Mouse (Mus musculus) MEL (cell line): ENCODE data around the gene 2300002M23Rik. TPM values are rescaled to one million over a fixed set of nuclear protein-coding genes. Genes with fewer than 3 reads are reported as not detected.
A peak's percentile ranks its signal among the peaks of the same experiment; 100 is the strongest.

Experiments
- DNase-seq: peaks from one replicate; pipeline ENCODE4 v3.0.0; 2011; ENCODE audit warnings: low read depth, low spot score
- H3K27ac ChIP-seq: 2 replicates; pipeline ENCODE4 v1.5.1; 2012; ENCODE audit warnings: low read depth, mild to moderate bottlenecking, control low read depth, low read length, moderate library complexity; ENCODE audit not compliant: control insufficient read depth
- H3K27me3 ChIP-seq, 2 experiments: fragments of 150-350 bp in 1 of 2; sonication (generic) in 1 of 2; 2 replicates each; pipeline ENCODE4 v1.6.1; 2012; ENCODE audit warnings: low read length in 2 of 2, mild to moderate bottlenecking in 2 of 2, improper control_type of control experiment in 1 of 2, moderate library complexity in 1 of 2; ENCODE audit not compliant: insufficient read depth in 2 of 2, control insufficient read depth in 1 of 2
- H3K36me3 ChIP-seq, 2 experiments: 2 replicates each; pipeline ENCODE4 v1.6.1; 2012 to 2014; ENCODE audit warnings: low read length in 2 of 2, improper control_type of control experiment in 1 of 2, inconsistent platforms in 1 of 2, mild to moderate bottlenecking in 1 of 2; ENCODE audit not compliant: insufficient read depth in 2 of 2, control insufficient read depth in 1 of 2
- H3K4me1 ChIP-seq, 2 experiments: fragments of 150-350 bp in 1 of 2; sonication (generic) in 1 of 2; 2 replicates each; pipeline ENCODE4 v1.6.1; 2012; ENCODE audit warnings: low read length in 2 of 2, improper control_type of control experiment in 1 of 2, mild to moderate bottlenecking in 1 of 2; ENCODE audit not compliant: insufficient read depth in 2 of 2, control insufficient read depth in 1 of 2
- H3K4me3 ChIP-seq, 2 experiments: fragments of 150-350 bp in 1 of 2; sonication (generic) in 1 of 2; 2 replicates each; pipeline ENCODE4 v1.5.1; 2012; ENCODE audit warnings: low read depth in 2 of 2, low read length in 2 of 2, mild to moderate bottlenecking in 2 of 2, moderate library complexity in 2 of 2, control low read depth in 1 of 2, improper control_type of control experiment in 1 of 2; ENCODE audit not compliant: control insufficient read depth in 1 of 2, insufficient read depth in 1 of 2
- H3K79me2 ChIP-seq: 2 replicates; pipeline ENCODE4 v1.6.1; 2012; ENCODE audit warnings: mild to moderate bottlenecking, low read length, moderate library complexity; ENCODE audit not compliant: control insufficient read depth, poor library complexity, insufficient read depth
- H3K9ac ChIP-seq: 2 replicates; pipeline ENCODE4 v1.6.1; 2012; ENCODE audit warnings: low read depth, mild to moderate bottlenecking, control low read depth, low read length, moderate library complexity; ENCODE audit not compliant: control insufficient read depth, poor library complexity, severe bottlenecking
- H3K9me3 ChIP-seq: fragments of 150-350 bp; sonication (generic); replicated peaks from 2 replicates; pipeline ENCODE4 v1.6.1; 2012; ENCODE audit warnings: mild to moderate bottlenecking, low read length, improper control_type of control experiment, moderate library complexity; ENCODE audit not compliant: insufficient read depth
- BHLHE40 ChIP-seq: IDR thresholded peaks from 2 replicates; pipeline ENCODE4 v1.6.1; 2012; ENCODE audit warnings: low read depth, mild to moderate bottlenecking, inconsistent platforms, low read length, improper control_type of control experiment, borderline replicate concordance
- CHD1 ChIP-seq: IDR thresholded peaks from 2 replicates; pipeline ENCODE4 v1.6.1; 2012; ENCODE audit warnings: low read depth, mild to moderate bottlenecking, inconsistent platforms, low read length, improper control_type of control experiment
- CTCF ChIP-seq, 3 experiments: IDR thresholded peaks in 2 of 3; conservative IDR thresholded peaks in 1 of 3; 2 replicates each; pipeline ENCODE4 v1.5.1; 2011 to 2012; ENCODE audit warnings: low read length in 3 of 3, low read depth in 2 of 3, mild to moderate bottlenecking in 2 of 3, improper control_type of control experiment in 1 of 3, inconsistent platforms in 1 of 3, mixed read lengths in 1 of 3, moderate library complexity in 1 of 3; ENCODE audit not compliant: control insufficient read depth in 1 of 3, insufficient read depth in 1 of 3, poor library complexity in 1 of 3, severe bottlenecking in 1 of 3
- E2F4 ChIP-seq: IDR thresholded peaks from 2 replicates; pipeline ENCODE4 v1.6.1; 2011; ENCODE audit warnings: low read depth, low read length, improper control_type of control experiment, borderline replicate concordance
- ETS1 ChIP-seq: IDR thresholded peaks from 2 replicates; pipeline ENCODE4 v1.6.1; 2012; ENCODE audit warnings: low read depth, mild to moderate bottlenecking, inconsistent platforms, low read length, improper control_type of control experiment, moderate library complexity
- GATA1 ChIP-seq: IDR thresholded peaks from 2 replicates; pipeline ENCODE4 v1.6.1; 2011; ENCODE audit warnings: low read depth, low read length, improper control_type of control experiment
- JUND ChIP-seq: IDR thresholded peaks from 2 replicates; pipeline ENCODE4 v1.6.1; 2011; ENCODE audit warnings: low read depth, mild to moderate bottlenecking, improper control_type of control experiment, low read length
- MYB ChIP-seq: IDR thresholded peaks from 2 replicates; pipeline ENCODE4 v1.6.1; 2011; ENCODE audit warnings: mild to moderate bottlenecking, low read depth, low read length, improper control_type of control experiment
- MYC ChIP-seq: IDR thresholded peaks from 2 replicates; pipeline ENCODE4 v1.6.1; 2011; ENCODE audit warnings: low read depth, mild to moderate bottlenecking, low read length, improper control_type of control experiment, moderate library complexity
- NRF1 ChIP-seq: IDR thresholded peaks from 2 replicates; pipeline ENCODE4 v1.6.1; 2014; ENCODE audit warnings: low read depth, mild to moderate bottlenecking, inconsistent platforms, low read length, improper control_type of control experiment, moderate library complexity; ENCODE audit not compliant: poor library complexity, insufficient read depth, severe bottlenecking
- RAD21 ChIP-seq: IDR thresholded peaks from 2 replicates; pipeline ENCODE4 v1.6.1; 2011; ENCODE audit warnings: mild to moderate bottlenecking, low read depth, low read length, improper control_type of control experiment
- SMC3 ChIP-seq: IDR thresholded peaks from 2 replicates; pipeline ENCODE4 v1.6.1; 2011; ENCODE audit warnings: low read depth, low read length, improper control_type of control experiment
- TAL1 ChIP-seq: IDR thresholded peaks from 2 replicates; pipeline ENCODE4 v1.6.1; 2012; ENCODE audit warnings: mild to moderate bottlenecking, inconsistent platforms, low read length, moderate library complexity, mixed read lengths
- UBTF ChIP-seq: IDR thresholded peaks from 2 replicates; pipeline ENCODE4 v1.6.1; 2012; ENCODE audit warnings: low read depth, mild to moderate bottlenecking, inconsistent platforms, low read length, improper control_type of control experiment, moderate library complexity, borderline replicate concordance; ENCODE audit not compliant: insufficient read depth
- USF1 ChIP-seq: IDR thresholded peaks from 2 replicates; pipeline ENCODE4 v1.6.1; 2014; ENCODE audit warnings: low read depth, mild to moderate bottlenecking, inconsistent platforms, low read length, improper control_type of control experiment, moderate library complexity
- ZNF384 ChIP-seq: IDR thresholded peaks from 2 replicates; pipeline ENCODE4 v1.6.1; 2012; ENCODE audit warnings: low read depth, mild to moderate bottlenecking, inconsistent platforms, low read length, improper control_type of control experiment
- polyA plus RNA-seq, 2 experiments: library from polyadenylated mRNA; stranded (reverse) in 1 of 2; unstranded in 1 of 2; fragments of >175 nt in 1 of 2; fragments of >200 nt in 1 of 2; gene quantifications; 2 replicates each; pipeline versions ENCODE4 v1.2.1 to v1.2.4; 2012; ENCODE audit warnings: low replicate concordance in 2 of 2, low read depth in 1 of 2; ENCODE audit not compliant: insufficient read length in 2 of 2, insufficient read depth in 1 of 2, missing spikeins in 1 of 2
- total RNA-seq: library from RNA; depleted of rRNA; stranded (reverse); fragments of 300-350 nt; gene quantifications from 2 replicates; pipeline ENCODE4 v1.2.3, GENCODE M21; 2012; rRNA removed

Gene 2300002M23Rik
- total and polyA plus RNA-seq, 3 experiments, result not detected

GRCm38 (mm10) chr17:35617127-35617526 is 49.9 kb downstream of the 2300002M23Rik start:
- Histone ChIP-seq H3K79me2 (no peaks in the 10 kb centered on the region), H3K4me3 (no peak overlapping the region), H3K9ac (no peak overlapping the region), H3K9me3 (no peaks in the 10 kb centered on the region), H3K27ac (no peak overlapping the region), H3K4me1 (0 out of 4 replicates have a peak, but pooled peaks cover 0 to 3% of the 10 kb centered on the region in 2 experiments), H3K36me3 (no peaks in the 10 kb centered on the region), H3K27me3 (no peaks in the 10 kb centered on the region; a peak in 1 of 4 replicates)
- DNase-seq, result peak; percentile 79
- TF ChIP-seq RAD21, result no peak
- no peak for TF ChIP-seq TAL1
- TF ChIP-seq SMC3, result no peak
- TF ChIP-seq MYC, result no peak
- no peak for TF ChIP-seq CHD1
- TF ChIP-seq MYB, result no peak
- TF ChIP-seq UBTF, result no peak
- no peak for TF ChIP-seq ZNF384
- no peak for TF ChIP-seq ETS1
- TF ChIP-seq NRF1, result no peak
- TF ChIP-seq GATA1, result no peak
- TF ChIP-seq BHLHE40, result no peak
- TF ChIP-seq USF1, result no peak
- no peak for TF ChIP-seq CTCF (IDR thresholded peaks at IDR 0.05 in 2 of 3, conservative IDR thresholded peaks at IDR 0.05 in 1 of 3; ENCODE audit: control insufficient read depth in 1 of 3, insufficient read depth in 1 of 3, low read depth in 2 of 3, low read length in 3 of 3, poor library complexity in 1 of 3, severe bottlenecking in 1 of 3)
- no peak for TF ChIP-seq JUND
- no peak for TF ChIP-seq E2F4

Other genes with a start within 250 kb of the 2300002M23Rik start
- gene H2-Q1, start 247.0 kb upstream of the 2300002M23Rik start, total RNA-seq, result 1.7 TPM in 2 replicates
- under 1 TPM in 1 of 2 experiments, not detected in 1; 0.52 TPM for gene H2-Q1, start 247.0 kb upstream of the 2300002M23Rik start, polyA plus RNA-seq
- 0.19 and 0.23 TPM in 2 replicates for gene H2-Q2, start 225.2 kb upstream of the 2300002M23Rik start, total RNA-seq
- gene H2-Q2, start 225.2 kb upstream of the 2300002M23Rik start, polyA plus RNA-seq, result 1 to 10 TPM in 1 of 2 experiments, not detected in 1; 4.1 TPM
- 8.9 and 9.1 TPM in 2 replicates for gene H2-Q4, start 187.8 kb upstream of the 2300002M23Rik start, total RNA-seq
- 10 to 100 TPM in 1 of 2 experiments, not detected in 1; 25.5 TPM for gene H2-Q4, start 187.8 kb upstream of the 2300002M23Rik start, polyA plus RNA-seq
- gene H2-Q6, start 142.6 kb upstream of the 2300002M23Rik start, total RNA-seq, result 1.4 and 1.8 TPM in 2 replicates
- 10 to 100 TPM in 1 of 2 experiments, not detected in 1; 11.7 TPM for gene H2-Q6, start 142.6 kb upstream of the 2300002M23Rik start, polyA plus RNA-seq
- 0.23 TPM in 1 of 2 replicates, not detected in the other for gene H2-Q7, start 128.3 kb upstream of the 2300002M23Rik start, total RNA-seq
- gene H2-Q7, start 128.3 kb upstream of the 2300002M23Rik start, polyA plus RNA-seq, result 1 to 10 TPM in 1 of 2 experiments, not detected in 1; 4.0 TPM
- 0.13 and 0.15 TPM in 2 replicates for gene H2-Q10, start 97.4 kb upstream of the 2300002M23Rik start, total RNA-seq
- 1 to 10 TPM in 1 of 2 experiments, not detected in 1; 8.9 TPM for gene H2-Q10, start 97.4 kb upstream of the 2300002M23Rik start, polyA plus RNA-seq
- not detected in 2 replicates for gene Pou5f1, start 61.4 kb upstream of the 2300002M23Rik start, total RNA-seq
- not detected for gene Pou5f1, start 61.4 kb upstream of the 2300002M23Rik start, polyA plus RNA-seq
- 16.6 and 20.3 TPM in 2 replicates for gene Tcf19, start 50.6 kb upstream of the 2300002M23Rik start, total RNA-seq
- 10 to 100 TPM in 1 of 2 experiments, not detected in 1; 25.7 TPM for gene Tcf19, start 50.6 kb upstream of the 2300002M23Rik start, polyA plus RNA-seq
- gene Cchcr1, start 50.4 kb upstream of the 2300002M23Rik start, total RNA-seq, result 11.6 and 14.3 TPM in 2 replicates
- 10 to 100 TPM in 1 of 2 experiments, not detected in 1; 21.7 TPM for gene Cchcr1, start 50.4 kb upstream of the 2300002M23Rik start, polyA plus RNA-seq
- gene Psors1c2, start 34.2 kb upstream of the 2300002M23Rik start, total RNA-seq, result 0.20 and 0.27 TPM in 2 replicates
- gene Psors1c2, start 34.2 kb upstream of the 2300002M23Rik start, polyA plus RNA-seq, result 1 to 10 TPM in 1 of 2 experiments, not detected in 1; 1.3 TPM
- 0.08 and 0.23 TPM in 2 replicates for gene Cdsn, start 15.3 kb upstream of the 2300002M23Rik start, total RNA-seq
- gene Cdsn, start 15.3 kb upstream of the 2300002M23Rik start, polyA plus RNA-seq, result under 1 TPM in 1 of 2 experiments, not detected in 1; 0.79 TPM
- gene Sfta2, start 34.1 kb downstream of the 2300002M23Rik start, total RNA-seq, result not detected in 2 replicates
- not detected for gene Sfta2, start 34.1 kb downstream of the 2300002M23Rik start, polyA plus RNA-seq
- not detected in 2 replicates for gene Gm9573, start 59.2 kb downstream of the 2300002M23Rik start, total RNA-seq
- not detected for gene Gm9573, start 59.2 kb downstream of the 2300002M23Rik start, polyA plus RNA-seq
- 0.04 and 0.13 TPM in 2 replicates for gene Mucl3, start 76.2 kb downstream of the 2300002M23Rik start, total RNA-seq
- gene Mucl3, start 76.2 kb downstream of the 2300002M23Rik start, polyA plus RNA-seq, result under 1 TPM in 1 of 2 experiments, not detected in 1; 0.11 TPM
- 21.8 and 24.0 TPM in 2 replicates for gene Vars2, start 100.1 kb downstream of the 2300002M23Rik start, total RNA-seq
- 10 to 100 TPM in 1 of 2 experiments, not detected in 1; 34.0 TPM for gene Vars2, start 100.1 kb downstream of the 2300002M23Rik start, polyA plus RNA-seq
- gene Gtf2h4, start 106.3 kb downstream of the 2300002M23Rik start, total RNA-seq, result 68.1 and 76.3 TPM in 2 replicates
- 10 to 100 TPM in 1 of 2 experiments, not detected in 1; 97.6 TPM for gene Gtf2h4, start 106.3 kb downstream of the 2300002M23Rik start, polyA plus RNA-seq
- gene Ddr1, start 137.2 kb downstream of the 2300002M23Rik start, total RNA-seq, result 2.6 TPM in 2 replicates
- gene Ddr1, start 137.2 kb downstream of the 2300002M23Rik start, polyA plus RNA-seq, result 1 to 10 TPM in 1 of 2 experiments, not detected in 1; 7.9 TPM